Mouse (Mus musculus) mesoderm, embryonic 11.5 days (tissue): ENCODE data around the gene Hgd.
A peak's percentile ranks its signal among the peaks of the same experiment; 100 is the strongest.
"Not testable (repeated sequence)": the region's sequence is repeated elsewhere in the genome, so short reads cannot be mapped to it uniquely, and the experiment has no call there.

Experiments used
- DNase-seq: peaks from one replicate; pipeline ENCODE4 v3.0.0-alpha.2; 2012; ENCODE audit warnings: low read depth, low spot score

Gene Hgd

GRCm38 (mm10) chr16:37628336-37628735 is 48.4 kb downstream of the Hgd start:
- no peak for DNase-seq

GRCm38 (mm10) chr16:37629011-37629410 is 49.1 kb downstream of the Hgd start:
- no peak for DNase-seq

GRCm38 (mm10) chr16:37634578-37634977 is 54.6 kb downstream of the Hgd start:
- no peak for DNase-seq

GRCm38 (mm10) chr16:37635095-37635494 is 55.1 kb downstream of the Hgd start:
- no peak for DNase-seq

GRCm38 (mm10) chr16:37636107-37636506 is 56.2 kb downstream of the Hgd start:
- DNase-seq: peak; percentile 8

GRCm38 (mm10) chr16:37637802-37638201 is 57.8 kb downstream of the Hgd start:
- no peak for DNase-seq

- not testable (repeated sequence) for DNase-seq
Measured at GRCm38 (mm10) chr16:37640522-37640921, 60.6 kb downstream of the Hgd start.

GRCm38 (mm10) chr16:37644486-37644885 is 64.5 kb downstream of the Hgd start:
- no peak for DNase-seq

GRCm38 (mm10) chr16:37645211-37645610 is 65.3 kb downstream of the Hgd start:
- DNase-seq: no peak

- DNase-seq: no peak
Measured at GRCm38 (mm10) chr16:37645799-37646198, 65.8 kb downstream of the Hgd start.

- DNase-seq: no peak
Measured at GRCm38 (mm10) chr16:37647067-37647466, 67.1 kb downstream of the Hgd start.

- no peak for DNase-seq
Measured at GRCm38 (mm10) chr16:37647936-37648335, 68.0 kb downstream of the Hgd start.

GRCm38 (mm10) chr16:37649068-37649467 is 69.1 kb downstream of the Hgd start:
- no peak for DNase-seq

GRCm38 (mm10) chr16:37651467-37651866 is 71.5 kb downstream of the Hgd start:
- no peak for DNase-seq

- DNase-seq: no peak
Measured at GRCm38 (mm10) chr16:37652654-37653053, 72.7 kb downstream of the Hgd start.

GRCm38 (mm10) chr16:37653058-37653457 is 73.1 kb downstream of the Hgd start:
- DNase-seq: no peak

GRCm38 (mm10) chr16:37653731-37654657 is 74.0 kb downstream of the Hgd start, which contains the start of gene Ndufb4:
TSS of gene Ndufb4 (minus strand) at chr16:37654453.
- DNase-seq: peak; percentile 100

- no peak for DNase-seq
Measured at GRCm38 (mm10) chr16:37654831-37655455, 75.0 kb downstream of the Hgd start.

- DNase-seq: peak; percentile 30
Measured at GRCm38 (mm10) chr16:37655756-37656347, 75.9 kb downstream of the Hgd start.

- DNase-seq: peak; percentile 35
Measured at GRCm38 (mm10) chr16:37656796-37657195, 76.8 kb downstream of the Hgd start.

- DNase-seq: peak; percentile 20
Measured at GRCm38 (mm10) chr16:37663643-37664459, 83.9 kb downstream of the Hgd start.
